ENCODE assay signal across 15 mouse cellular contexts in the genomic region with DNA sequence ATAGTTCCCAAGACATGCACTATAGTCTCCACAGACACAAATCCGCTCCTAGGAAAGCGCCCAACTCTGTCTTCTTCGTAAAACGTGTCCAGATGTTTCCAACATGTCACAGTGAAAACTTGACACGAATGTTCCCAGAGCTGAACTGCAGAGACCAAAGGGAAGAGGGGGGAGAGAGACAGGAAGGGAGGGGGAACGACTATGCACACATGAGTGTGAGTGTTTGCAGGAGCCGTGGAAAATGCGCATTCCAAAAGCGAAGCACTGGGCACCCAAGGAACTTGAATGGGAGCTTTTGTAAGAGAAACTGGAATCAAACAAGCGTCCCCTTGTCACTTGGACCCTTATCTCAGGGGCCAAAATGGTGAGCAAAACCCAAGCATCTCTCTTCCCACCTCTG.
DNase-seq lines count a peak whose midpoint lies in the region; ATAC-seq and TF ChIP-seq lines count a peak whose summit lies in the region.
"Had no signal": no experiment of that assay in that cellular context is flagged by ENCODE, and none has a peak within 500 bp of the region (broad histone marks: within the 10 kb centered on the region; RNA-seq: fewer than 3 reads in every experiment).

No protein-coding gene starts in this region.

- peak overlapping the region; percentile 40; the same call in 1 of the 2 replicates for H3K27ac ChIP-seq in hindbrain, embryonic 10.5 days
- H3K27ac ChIP-seq in hindbrain, embryonic 14.5 days: no peak overlapping the region
- H3K27ac ChIP-seq in embryonic facial prominence, embryonic 10.5 days (replicated peaks): peak overlapping the region; percentile 44
- peak overlapping the region; percentile 21; the same call in 1 of the 2 replicates for H3K27ac ChIP-seq in heart, embryonic 16.5 days (ENCODE audit: low read length)
- 0 out of 2 replicates have a peak overlapping the region, but pooled peaks have one; percentile 44 for H3K27ac ChIP-seq in limb, embryonic 13.5 days
- H3K27ac ChIP-seq in forebrain, postnatal 0 days (ENCODE audit: low read depth, low read length): no peak overlapping the region
- H3K27ac ChIP-seq: forebrain, embryonic 10.5 days; liver, embryonic 13.5 days had no signal

- DNase-seq in hindbrain, embryonic 10.5 days (ENCODE audit: low spot score): peak; percentile 22
- DNase-seq in hindbrain, embryonic 14.5 days (ENCODE audit: low spot score): no peak
- peak; percentile 30 for DNase-seq in embryonic facial prominence, embryonic 10.5 days (ENCODE audit: low spot score)
- DNase-seq in thymus, postnatal 25 days: no peak
- no peak for DNase-seq in forebrain, postnatal 0 days
- DNase-seq: adrenal gland, adult 8-10 months; cerebellum, adult 11-12 months; gastrocnemius, postnatal 36 days; kidney, adult 2 months; liver, embryonic 13.5 days; retina, postnatal 1 day had no signal

- WGBS in hindbrain, embryonic 10.5 days: 47% methylated on average over 10 of the region's 10 CpGs
- 41% methylated on average over 10 of the region's 10 CpGs for WGBS in hindbrain, embryonic 14.5 days
- WGBS in embryonic facial prominence, embryonic 10.5 days: 32% methylated on average over 10 of the region's 10 CpGs
- 18% methylated on average over 10 of the region's 10 CpGs for WGBS in heart, embryonic 16.5 days
- WGBS in limb, embryonic 13.5 days: 25% methylated on average over 10 of the region's 10 CpGs
- WGBS in forebrain, postnatal 0 days: 67% methylated on average over 10 of the region's 10 CpGs

- no peak overlapping the region for H3K4me3 ChIP-seq in hindbrain, embryonic 10.5 days
- H3K4me3 ChIP-seq in hindbrain, embryonic 14.5 days (replicated peaks; ENCODE audit: low read length): no peak overlapping the region
- H3K4me3 ChIP-seq in embryonic facial prominence, embryonic 10.5 days: 0 out of 2 replicates have a peak overlapping the region, but pooled peaks have one; percentile 21
- no peak overlapping the region for H3K4me3 ChIP-seq in heart, embryonic 16.5 days (ENCODE audit: low read length)
- no peak overlapping the region for H3K4me3 ChIP-seq in limb, embryonic 13.5 days
- H3K4me3 ChIP-seq in forebrain, postnatal 0 days (ENCODE audit: low read depth, low read length): no peak overlapping the region
- H3K4me3 ChIP-seq: forebrain, embryonic 10.5 days; liver, embryonic 13.5 days had no signal

- H3K9me3 ChIP-seq in hindbrain, embryonic 10.5 days: no peaks in the 10 kb centered on the region
- no peaks in the 10 kb centered on the region for H3K9me3 ChIP-seq in hindbrain, embryonic 14.5 days (ENCODE audit: control insufficient read depth, low read length)
- H3K9me3 ChIP-seq in embryonic facial prominence, embryonic 10.5 days: no peaks in the 10 kb centered on the region
- no peaks in the 10 kb centered on the region for H3K9me3 ChIP-seq in heart, embryonic 16.5 days (replicated peaks; ENCODE audit: control insufficient read depth, low read length)
- H3K9me3 ChIP-seq in limb, embryonic 13.5 days: no peaks in the 10 kb centered on the region
- H3K9me3 ChIP-seq in forebrain, postnatal 0 days (ENCODE audit: low read length): no peaks in the 10 kb centered on the region
- H3K9me3 ChIP-seq: forebrain, embryonic 10.5 days; liver, embryonic 13.5 days had no signal

- H3K27me3 ChIP-seq in hindbrain, embryonic 10.5 days (ENCODE audit: insufficient read depth, poor library complexity, severe bottlenecking): no peaks in the 10 kb centered on the region
- H3K27me3 ChIP-seq in hindbrain, embryonic 14.5 days (ENCODE audit: control insufficient read depth, insufficient read depth, low read length): no peaks in the 10 kb centered on the region
- H3K27me3 ChIP-seq in embryonic facial prominence, embryonic 10.5 days (replicated peaks; ENCODE audit: low read depth, poor library complexity, severe bottlenecking): no peaks in the 10 kb centered on the region
- H3K27me3 ChIP-seq in heart, embryonic 16.5 days (ENCODE audit: control insufficient read depth, insufficient read depth, low read length): no peaks in the 10 kb centered on the region
- H3K27me3 ChIP-seq in limb, embryonic 13.5 days: no peaks in the 10 kb centered on the region
- H3K27me3 ChIP-seq in forebrain, postnatal 0 days (ENCODE audit: insufficient read depth, low read length): no peaks in the 10 kb centered on the region
- H3K27me3 ChIP-seq: liver, embryonic 13.5 days had no signal

- no peak overlapping the region for H3K4me2 ChIP-seq in hindbrain, embryonic 14.5 days (replicated peaks)
- H3K4me2 ChIP-seq in heart, embryonic 16.5 days (ENCODE audit: low read depth, low read length): peak overlapping the region; percentile 24
- H3K4me2 ChIP-seq in limb, embryonic 13.5 days (replicated peaks): peak overlapping the region; percentile 33
- no peak overlapping the region for H3K4me2 ChIP-seq in forebrain, postnatal 0 days (ENCODE audit: low read depth)
- H3K4me2 ChIP-seq: liver, embryonic 13.5 days had no signal

- no peak for TF ChIP-seq CTCF in forebrain, postnatal 0 days (IDR thresholded peaks at IDR 0.05; ENCODE audit: low read depth)

- ATAC-seq in hindbrain, embryonic 14.5 days (ENCODE audit: low FRiP score): no peak
- ATAC-seq in heart, embryonic 16.5 days (replicated peaks; ENCODE audit: extremely low read depth, insufficient read depth, low FRiP score): peak; percentile 52; the same call in 1 of the 2 replicates
- 0 out of 2 replicates have a peak, but pooled peaks have one; percentile 59 for ATAC-seq in limb, embryonic 13.5 days (ENCODE audit: low FRiP score, low read depth)
- no peak for ATAC-seq in forebrain, postnatal 0 days
- ATAC-seq in erythroid progenitor cell, adult 5-6 weeks (replicated peaks; ENCODE audit: low FRiP score, poor library complexity, severe bottlenecking): no peak

- no peaks in the 10 kb centered on the region for H3K36me3 ChIP-seq in hindbrain, embryonic 10.5 days
- H3K36me3 ChIP-seq in hindbrain, embryonic 14.5 days (replicated peaks; ENCODE audit: control insufficient read depth, insufficient read depth): no peaks in the 10 kb centered on the region
- no peaks in the 10 kb centered on the region for H3K36me3 ChIP-seq in embryonic facial prominence, embryonic 10.5 days (replicated peaks)
- no peaks in the 10 kb centered on the region for H3K36me3 ChIP-seq in heart, embryonic 16.5 days (ENCODE audit: control insufficient read depth, insufficient read depth)
- H3K36me3 ChIP-seq in limb, embryonic 13.5 days: no peaks in the 10 kb centered on the region
- H3K36me3 ChIP-seq in forebrain, postnatal 0 days (ENCODE audit: insufficient read depth): no peaks in the 10 kb centered on the region
- H3K36me3 ChIP-seq: forebrain, embryonic 10.5 days; liver, embryonic 13.5 days had no signal

- H3K4me1 ChIP-seq in hindbrain, embryonic 10.5 days (replicated peaks): peaks cover 16% of the 10 kb centered on the region
- H3K4me1 ChIP-seq in hindbrain, embryonic 14.5 days (replicated peaks; ENCODE audit: control insufficient read depth, insufficient read depth, low read length): 0 out of 2 replicates have a peak, but pooled peaks cover 14% of the 10 kb centered on the region
- peaks cover 35% of the 10 kb centered on the region for H3K4me1 ChIP-seq in embryonic facial prominence, embryonic 10.5 days
- H3K4me1 ChIP-seq in heart, embryonic 16.5 days (ENCODE audit: control insufficient read depth, insufficient read depth, low read length): peaks cover 12% of the 10 kb centered on the region
- peaks cover 23% of the 10 kb centered on the region for H3K4me1 ChIP-seq in limb, embryonic 13.5 days
- no peaks in the 10 kb centered on the region for H3K4me1 ChIP-seq in forebrain, postnatal 0 days (ENCODE audit: insufficient read depth)
- H3K4me1 ChIP-seq: liver, embryonic 13.5 days had no signal

- H3K9ac ChIP-seq in hindbrain, embryonic 14.5 days: no peak overlapping the region
- no peak overlapping the region for H3K9ac ChIP-seq in heart, embryonic 16.5 days (ENCODE audit: low read length)
- no peak overlapping the region for H3K9ac ChIP-seq in limb, embryonic 13.5 days
- H3K9ac ChIP-seq in forebrain, postnatal 0 days: no peak overlapping the region
- H3K9ac ChIP-seq: liver, embryonic 13.5 days had no signal

Comparison
In these comparisons a context has a peak if more than half of its experiments do, and no peak if none do; other contexts are left out.
1. DNase-seq: peak in hindbrain, embryonic 10.5 days (single experiment) and embryonic facial prominence, embryonic 10.5 days (single experiment); none in hindbrain, embryonic 14.5 days (single experiment), thymus, postnatal 25 days (single experiment) and forebrain, postnatal 0 days (single experiment).
2. H3K27ac ChIP-seq: peak in hindbrain, embryonic 10.5 days (single experiment), embryonic facial prominence, embryonic 10.5 days (single experiment), heart, embryonic 16.5 days (single experiment) and limb, embryonic 13.5 days (single experiment); none in hindbrain, embryonic 14.5 days (single experiment) and forebrain, postnatal 0 days (single experiment).
3. ATAC-seq: peak in heart, embryonic 16.5 days (single experiment) and limb, embryonic 13.5 days (single experiment); none in hindbrain, embryonic 14.5 days (single experiment), forebrain, postnatal 0 days (single experiment) and erythroid progenitor cell, adult 5-6 weeks (single experiment).
4. H3K4me2 ChIP-seq: peak in heart, embryonic 16.5 days (single experiment) and limb, embryonic 13.5 days (single experiment); none in hindbrain, embryonic 14.5 days (single experiment) and forebrain, postnatal 0 days (single experiment).